Mouse (Mus musculus): ENCODE results near the gene Zfp846.
"Not testable (repeated sequence)": the region's sequence is repeated elsewhere in the genome, so short reads cannot be mapped to it uniquely, and the experiment has no call there.

Zfp846 gene

GRCm38 (mm10) chr9:20581175-20581634 lies at the start of gene Zfp846:
TSS of gene Zfp846 (plus strand) at chr9:20581291.
- peak; percentile 99 for DNase-seq

- peak; percentile 66 to 83 for DNase-seq
Measured at GRCm38 (mm10) chr9:20534326-20534926, 46.7 kb upstream of the Zfp846 start.

DNA sequence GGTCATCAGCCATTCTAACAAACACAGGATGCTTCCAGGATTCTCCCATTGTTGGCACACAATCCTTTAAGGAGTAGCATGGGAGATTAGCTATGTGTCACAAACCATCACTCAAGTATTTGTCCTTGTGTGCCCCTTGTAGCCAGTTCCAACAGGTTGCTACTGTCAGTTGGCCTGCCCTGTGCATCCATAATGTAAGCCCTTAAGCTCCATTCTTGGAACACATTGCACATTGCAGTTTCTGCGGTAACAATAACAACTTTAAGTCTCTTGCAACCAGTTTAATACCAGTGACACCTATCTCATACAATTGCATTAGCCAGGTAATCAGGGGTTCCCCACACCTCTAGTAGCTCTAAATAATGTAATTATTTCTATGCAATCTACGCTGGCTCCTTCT lies 44.5 kb upstream of the Zfp846 start:
- DNase-seq: no peak

GRCm38 (mm10) chr9:20543496-20543895 lies 37.6 kb upstream of the Zfp846 start:
- DNase-seq: no peak

GRCm38 (mm10) chr9:20544070-20544821 lies 36.8 kb upstream of the Zfp846 start:
- peak; percentile 91 to 92 for DNase-seq

DNA sequence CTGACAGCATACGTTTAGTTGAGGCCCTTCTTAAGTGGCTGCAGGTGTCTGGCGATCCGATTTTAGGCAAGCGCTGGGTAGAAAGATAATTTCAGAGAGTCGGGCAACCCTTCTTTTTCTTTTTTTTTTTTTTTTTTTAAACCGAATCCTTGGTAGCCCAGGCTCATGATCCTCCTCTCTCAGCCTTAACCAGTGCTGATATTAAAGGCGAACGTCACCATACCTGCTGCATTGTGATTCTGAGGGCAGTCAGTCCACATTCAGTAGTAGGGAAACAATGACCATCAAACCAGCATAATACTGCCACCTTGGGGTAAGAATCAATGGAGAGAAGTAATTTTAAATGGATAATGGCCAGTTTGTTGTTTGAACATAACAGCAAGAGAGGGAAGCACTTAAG lies 35.9 kb upstream of the Zfp846 start:
- DNase-seq: peak; percentile 47 to 75

GRCm38 (mm10) chr9:20551781-20552275 lies 29.3 kb upstream of the Zfp846 start:
- no peak for DNase-seq

DNA sequence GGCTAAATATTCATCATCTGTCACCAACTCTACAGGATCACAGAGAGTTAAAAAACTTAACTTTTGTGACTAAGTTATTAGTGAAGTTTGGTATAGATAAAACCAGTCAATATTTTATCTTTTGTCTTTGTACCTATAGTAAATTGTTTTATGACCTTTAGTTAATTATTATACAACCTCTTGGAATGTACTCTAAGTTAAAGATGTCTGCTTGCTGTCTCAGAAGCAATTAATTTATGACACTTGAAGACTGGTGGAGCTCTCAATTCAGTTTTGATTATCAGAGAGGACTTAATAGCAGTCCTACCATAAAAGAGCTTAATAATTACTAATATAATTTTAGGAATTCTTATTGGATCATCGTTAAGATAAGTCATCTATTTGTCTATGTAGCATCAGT lies 28.4 kb upstream of the Zfp846 start:
- DNase-seq: no peak

DNA sequence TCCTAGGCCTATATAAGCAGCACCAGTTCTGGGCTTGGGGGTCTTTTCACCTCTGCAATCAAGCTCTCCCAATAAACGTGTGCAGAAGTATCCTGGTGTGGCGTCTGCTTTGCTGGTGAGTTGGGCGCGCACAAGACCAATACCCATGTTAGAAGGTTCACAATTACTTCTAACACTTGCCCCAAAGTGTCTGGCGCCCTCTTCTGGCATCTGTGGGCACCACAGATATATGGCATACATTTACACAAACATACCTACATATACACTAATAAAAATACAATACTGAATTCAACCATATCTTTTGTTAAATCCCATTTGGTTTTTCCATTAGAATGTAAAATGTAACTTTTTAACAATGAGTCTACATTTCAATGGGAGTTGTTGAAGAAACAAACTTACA lies 18.9 kb upstream of the Zfp846 start:
- no peak for DNase-seq

DNA sequence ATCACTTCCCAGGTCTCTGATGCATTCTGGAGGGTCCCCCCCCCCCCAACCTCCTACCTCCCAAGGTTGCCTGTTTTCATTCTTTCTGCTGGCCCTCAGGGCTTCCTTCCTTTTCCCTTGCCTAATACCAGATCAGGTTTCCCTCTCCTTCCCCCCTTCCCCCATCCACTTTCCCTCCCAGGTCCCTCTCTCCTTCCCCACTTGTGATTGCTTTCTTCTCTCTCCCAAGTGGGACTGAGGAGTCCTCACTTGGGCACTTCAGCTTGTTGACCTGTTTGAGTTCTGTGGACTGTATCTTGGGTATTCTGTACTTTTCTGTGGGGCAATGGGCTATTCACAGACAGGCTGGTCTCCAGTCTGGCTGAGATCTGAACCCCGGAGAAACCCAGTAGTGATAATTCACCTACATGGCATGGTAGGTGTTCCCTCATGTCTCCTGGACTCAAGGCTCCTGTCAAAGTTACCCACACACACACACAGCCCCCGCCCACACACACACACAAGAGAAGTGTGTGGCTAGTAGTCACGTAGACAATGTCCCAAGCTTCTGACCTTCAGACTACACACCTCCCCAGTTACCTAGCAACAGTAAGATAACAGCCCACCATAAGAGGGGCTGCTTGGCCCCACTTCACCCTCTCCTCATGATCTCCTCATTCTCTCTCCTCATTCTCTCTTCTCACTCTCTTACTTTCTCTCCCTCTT lies 15.6 kb upstream of the Zfp846 start:
- not testable (repeated sequence) for DNase-seq

GRCm38 (mm10) chr9:20571060-20571459 lies 10.0 kb upstream of the Zfp846 start:
- no peak for DNase-seq

DNA sequence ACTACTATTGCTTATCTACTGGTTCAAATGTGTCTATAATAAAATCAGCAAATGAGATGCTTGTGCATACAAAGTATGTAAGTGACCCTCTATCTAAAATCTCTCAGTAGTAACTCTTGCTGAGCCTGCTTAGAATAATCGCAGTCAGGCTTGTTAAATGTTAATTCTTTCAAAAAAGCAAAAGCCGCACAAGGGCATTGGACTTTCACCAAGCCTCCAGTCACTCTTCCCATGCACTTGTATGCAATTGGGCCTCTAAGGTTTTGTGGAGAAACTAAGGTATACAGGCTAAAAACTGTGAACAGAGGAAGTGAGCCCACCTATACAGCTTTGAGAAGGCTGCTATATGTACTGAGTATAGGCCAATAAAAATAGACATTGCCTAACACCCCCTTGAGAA lies 4.5 kb upstream of the Zfp846 start:
- no peak for DNase-seq

DNA sequence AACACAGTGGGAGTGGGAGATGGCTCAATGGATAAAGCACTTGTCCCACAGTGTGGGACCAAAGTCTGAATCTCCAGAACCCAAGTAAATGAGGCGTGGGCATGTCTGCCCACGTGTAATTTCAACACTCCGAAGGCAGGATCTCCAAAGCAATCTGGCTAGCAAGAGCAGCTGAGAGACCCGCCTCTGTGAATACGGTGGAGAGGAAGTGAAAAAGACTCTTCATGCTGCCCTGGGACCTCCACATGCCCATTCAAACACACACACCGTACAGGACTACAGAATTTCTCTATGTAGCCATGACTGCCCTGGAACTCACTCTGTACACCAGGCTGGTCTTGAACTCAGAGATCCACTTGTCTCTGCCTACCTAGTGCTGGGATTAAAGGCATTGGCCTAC lies 20.2 kb downstream of the Zfp846 start:
- no peak for DNase-seq

- no peak for DNase-seq
Measured at GRCm38 (mm10) chr9:20606269-20606668, 25.2 kb downstream of the Zfp846 start.

DNA sequence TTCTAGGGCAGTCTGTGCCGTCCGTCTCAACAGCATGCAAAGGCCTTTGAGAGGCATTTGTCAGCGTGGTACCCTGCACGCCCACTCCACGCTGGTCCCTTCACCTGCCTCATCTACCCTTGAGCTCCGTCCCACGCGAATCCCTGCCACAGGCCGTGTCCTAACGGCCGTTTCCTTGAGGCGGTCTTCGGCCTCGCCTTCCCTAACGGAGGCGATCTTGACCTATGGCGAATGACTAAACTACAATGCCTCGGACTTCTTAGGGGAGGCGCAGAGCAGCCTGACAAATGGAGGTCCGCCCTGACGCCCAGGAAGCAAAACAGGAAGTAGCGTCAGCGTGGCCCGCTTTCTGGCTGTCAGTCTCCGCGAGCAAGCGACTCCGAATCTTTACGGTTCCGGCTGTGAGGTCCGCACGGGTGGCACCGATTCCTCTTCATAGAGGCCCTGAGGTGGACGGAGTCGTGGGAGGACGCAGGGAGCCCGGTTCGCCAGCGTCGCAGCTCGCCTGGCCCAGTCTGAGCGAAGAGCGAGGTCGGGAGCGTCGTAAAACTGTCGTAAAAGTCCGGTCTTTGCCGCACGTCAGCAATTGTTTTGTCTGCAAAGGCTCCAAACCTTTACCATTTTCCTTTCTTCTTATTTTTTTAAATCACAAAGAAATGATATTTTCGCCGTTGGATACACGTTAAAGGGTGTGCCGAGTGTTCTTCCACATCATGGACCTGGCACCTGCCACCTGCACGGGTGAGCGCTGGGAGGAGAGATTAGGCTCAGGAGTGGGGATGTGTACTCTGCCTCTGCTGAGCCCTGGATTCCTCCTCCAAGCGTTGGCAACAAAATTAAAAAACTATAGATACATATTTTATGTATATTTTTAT lies 26.2 kb downstream of the Zfp846 start:
- DNase-seq: peak; percentile 87 to 92

DNA sequence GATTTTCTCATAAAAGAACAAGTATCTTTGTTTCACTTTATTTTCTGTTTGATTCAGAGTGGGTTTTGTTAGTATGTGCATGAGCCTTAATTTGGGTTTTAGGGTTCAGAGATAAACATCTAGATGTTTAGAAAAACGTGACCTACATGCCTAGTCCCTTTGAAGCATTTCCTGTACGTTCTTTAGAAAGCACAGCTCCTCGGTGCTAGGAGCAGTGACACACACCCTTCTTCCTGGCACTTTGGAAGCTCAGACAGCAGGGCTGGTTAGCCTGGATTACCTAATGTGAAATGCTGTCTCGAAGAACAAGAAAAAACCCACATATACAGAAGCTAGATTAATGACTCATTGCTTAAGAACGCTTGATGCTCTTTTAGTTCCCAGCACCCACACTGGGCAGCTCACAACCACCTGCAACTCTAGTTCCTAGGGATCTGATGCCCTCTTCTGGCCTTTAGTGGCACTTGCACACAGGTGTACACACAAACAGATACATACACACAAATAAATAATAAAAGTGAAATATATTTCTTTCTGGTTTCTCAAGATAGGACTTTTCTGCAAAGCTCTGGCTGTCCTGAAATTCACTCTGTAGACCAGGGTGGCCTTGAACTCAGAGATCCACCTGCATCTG lies 28.9 kb downstream of the Zfp846 start:
- DNase-seq: no peak

- no peak for DNase-seq
Measured at GRCm38 (mm10) chr9:20611976-20612375, 30.9 kb downstream of the Zfp846 start.

DNA sequence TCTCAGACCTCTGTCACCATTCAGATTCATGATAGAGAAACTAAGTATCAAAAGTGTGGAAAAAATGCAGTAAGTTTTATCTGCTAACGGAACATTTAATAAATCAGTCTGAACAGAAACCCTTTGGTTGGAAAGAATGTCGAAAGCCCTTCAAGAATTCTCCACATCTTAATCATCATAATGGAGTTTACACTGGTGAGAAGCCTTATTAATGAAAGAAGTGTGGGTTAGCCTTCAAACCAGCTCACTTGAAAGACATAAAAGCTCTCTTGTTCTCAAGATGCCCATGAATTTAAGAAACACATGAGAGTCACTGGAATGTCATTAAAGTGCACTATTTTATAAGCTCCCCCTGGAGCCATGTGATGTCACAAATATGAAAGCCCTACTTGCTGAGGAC lies 35.6 kb downstream of the Zfp846 start:
- DNase-seq: no peak

- DNase-seq: no peak
Measured at GRCm38 (mm10) chr9:20631332-20631731, 50.2 kb downstream of the Zfp846 start.

DNA sequence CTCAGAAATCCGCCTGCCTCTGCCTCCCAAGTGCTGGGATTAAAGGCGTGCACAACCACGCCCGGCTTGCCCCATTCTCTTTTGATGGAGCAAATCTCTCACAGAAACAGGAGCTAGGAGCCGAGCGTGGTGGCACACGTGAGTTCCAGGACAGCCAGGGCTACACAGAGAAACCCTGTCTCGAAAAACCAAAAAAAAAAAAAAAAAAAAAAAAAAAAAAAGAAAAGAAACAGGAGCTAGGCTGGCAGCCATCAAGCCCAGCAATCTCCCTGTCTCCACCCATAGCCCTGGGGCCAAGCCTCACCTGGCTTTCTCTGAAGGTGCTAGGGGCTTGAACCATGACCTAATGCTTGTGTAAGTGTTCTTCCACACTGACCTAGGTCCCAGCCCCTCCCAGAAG lies 54.6 kb downstream of the Zfp846 start:
- not testable (repeated sequence) for DNase-seq

DNA sequence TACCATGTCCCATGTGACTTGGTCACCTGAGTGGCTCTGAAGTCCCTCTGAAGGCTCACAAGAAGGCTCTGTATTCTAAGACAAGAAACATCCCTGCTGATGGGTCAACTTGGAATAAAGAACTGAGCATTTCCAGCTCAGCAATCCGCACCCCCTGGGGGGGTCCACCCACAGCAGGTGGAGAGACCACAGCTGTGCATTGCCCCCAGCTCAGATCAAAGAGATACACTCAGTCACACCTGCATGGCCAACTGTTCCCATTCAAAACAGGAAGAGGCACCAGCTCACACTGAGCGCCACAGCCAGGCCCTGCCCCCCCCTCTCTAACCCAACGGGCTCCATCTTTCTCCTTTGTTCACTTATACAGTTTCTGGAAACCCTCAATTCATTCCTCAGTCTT lies 55.2 kb downstream of the Zfp846 start:
- no peak for DNase-seq

DNA sequence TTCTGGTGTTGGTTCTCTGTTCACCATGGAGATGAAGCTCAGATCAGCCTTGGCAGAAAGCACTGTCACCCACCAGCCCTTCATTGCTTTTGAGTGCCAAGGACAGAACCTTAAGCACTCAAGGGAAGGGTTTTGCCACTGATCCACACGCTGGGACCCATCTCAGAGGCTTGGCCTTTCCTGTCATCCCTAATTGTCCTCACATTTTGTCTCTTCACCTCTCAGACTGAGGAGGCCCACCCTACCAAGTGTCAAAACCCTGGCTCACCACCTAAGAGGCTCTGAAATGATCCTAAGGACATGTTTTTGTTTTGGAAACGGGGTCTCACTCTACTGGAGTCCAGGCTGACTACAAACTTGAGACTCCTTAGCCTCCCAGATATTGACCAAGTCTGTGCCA lies 55.7 kb downstream of the Zfp846 start:
- no peak for DNase-seq

Data from cerebellum, postnatal 10 days (tissue).